Mouse (Mus musculus): ENCODE measurements around the gene Cfdp1. TPM values are rescaled to one million over a fixed set of nuclear protein-coding genes. Genes with fewer than 3 reads are reported as not detected.
A peak's percentile ranks its signal among the peaks of the same experiment; 100 is the strongest.

The Cfdp1 gene
- total RNA-seq, 2 experiments from 2014 or later: 62.8 to 100 TPM

- ATAC-seq (ENCODE audit: poor library complexity, severe bottlenecking): no peak
Measured at GRCm38 (mm10) chr8:111743101-111743791, 110.8 kb downstream of the Cfdp1 start.

GRCm38 (mm10) chr8:111742261-111743037 is 111.6 kb downstream of the Cfdp1 start:
- no peak for ATAC-seq (ENCODE audit: poor library complexity, severe bottlenecking)

GRCm38 (mm10) chr8:111741556-111741955 is 112.5 kb downstream of the Cfdp1 start:
- no peak for ATAC-seq (ENCODE audit: poor library complexity, severe bottlenecking)

- no peak for ATAC-seq (ENCODE audit: poor library complexity, severe bottlenecking)
Measured at GRCm38 (mm10) chr8:111740994-111741393, 113.1 kb downstream of the Cfdp1 start.

- no peak for ATAC-seq (ENCODE audit: poor library complexity, severe bottlenecking)
Measured at GRCm38 (mm10) chr8:111740301-111740711, 113.8 kb downstream of the Cfdp1 start.

GRCm38 (mm10) chr8:111739604-111740003 is 114.5 kb downstream of the Cfdp1 start:
- peak; percentile 34; the same call in 1 of the 2 replicates for ATAC-seq (ENCODE audit: poor library complexity, severe bottlenecking)

GRCm38 (mm10) chr8:111738867-111739266 is 115.2 kb downstream of the Cfdp1 start:
- no peak for ATAC-seq (ENCODE audit: poor library complexity, severe bottlenecking)

- no peak for ATAC-seq (ENCODE audit: poor library complexity, severe bottlenecking)
Measured at GRCm38 (mm10) chr8:111736321-111736720, 117.8 kb downstream of the Cfdp1 start.

- no peak for ATAC-seq (ENCODE audit: poor library complexity, severe bottlenecking)
Measured at GRCm38 (mm10) chr8:111735791-111736190, 118.3 kb downstream of the Cfdp1 start.

- no peak for ATAC-seq (ENCODE audit: poor library complexity, severe bottlenecking)
Measured at GRCm38 (mm10) chr8:111735335-111735761, 118.7 kb downstream of the Cfdp1 start.

GRCm38 (mm10) chr8:111734244-111734960 is 119.7 kb downstream of the Cfdp1 start:
- ATAC-seq (ENCODE audit: poor library complexity, severe bottlenecking): no peak

GRCm38 (mm10) chr8:111733581-111734243 is 120.4 kb downstream of the Cfdp1 start:
- ATAC-seq (ENCODE audit: poor library complexity, severe bottlenecking): no peak

- no peak for ATAC-seq (ENCODE audit: poor library complexity, severe bottlenecking)
Measured at GRCm38 (mm10) chr8:111732406-111733085, 121.5 kb downstream of the Cfdp1 start.

- peak; percentile 98 for ATAC-seq (ENCODE audit: poor library complexity, severe bottlenecking)
Measured at GRCm38 (mm10) chr8:111732004-111732403, 122.1 kb downstream of the Cfdp1 start.

GRCm38 (mm10) chr8:111731231-111731977 is 122.7 kb downstream of the Cfdp1 start:
- ATAC-seq (ENCODE audit: poor library complexity, severe bottlenecking): no peak

- ATAC-seq (ENCODE audit: poor library complexity, severe bottlenecking): no peak
Measured at GRCm38 (mm10) chr8:111729233-111730170, 124.6 kb downstream of the Cfdp1 start.

- no peak for ATAC-seq (ENCODE audit: poor library complexity, severe bottlenecking)
Measured at GRCm38 (mm10) chr8:111728481-111728880, 125.6 kb downstream of the Cfdp1 start.

- no peak for ATAC-seq (ENCODE audit: poor library complexity, severe bottlenecking)
Measured at GRCm38 (mm10) chr8:111727553-111727952, 126.5 kb downstream of the Cfdp1 start.
